Mouse (Mus musculus) granulocyte monocyte progenitor cell, adult 5-6 weeks (primary cell): ENCODE results near the gene Olfr1238. TPM values are rescaled to one million over a fixed set of nuclear protein-coding genes. Genes with fewer than 3 reads are reported as not detected.

Experiments
- ATAC-seq: replicated peaks from 2 replicates; pipeline ENCODE4 v1.8.0; 2016; ENCODE audit warnings: mild to moderate bottlenecking, moderate TSS enrichment, inconsistent platforms; ENCODE audit not compliant: poor library complexity, severe bottlenecking
- total RNA-seq, 2 experiments: library from RNA; stranded (forward) in 1 of 2; stranded (reverse) in 1 of 2; fragments of 200-712, 200-1000 nt in 1 of 2; fragments of >200 nt in 1 of 2; fragmentation: Nextera tagmentation in 1 of 2; gene quantifications; 2 replicates each; pipeline ENCODE4 v1.2.3; 2014 to 2017

The Olfr1238 gene
- total RNA-seq (2014; fragmentation: Nextera tagmentation) (not detected in 2 replicates), total RNA-seq (2017) (not detected in 2 replicates)

GRCm38 (mm10) chr2:89409576-89409975, at the start of gene Olfr1238:
Gene Olfr1238, minus strand, starts transcription at chr2:89409676.
- no peak for ATAC-seq

GRCm38 (mm10) chr2:89442900-89443299, 33.4 kb upstream of the Olfr1238 start, which contains the start of gene Olfr1240:
Gene Olfr1240, minus strand, starts transcription at chr2:89443000.
- ATAC-seq = no peak

- no peak for ATAC-seq
Measured at GRCm38 (mm10) chr2:89420307-89420706, 10.8 kb upstream of the Olfr1238 start, which contains the start of gene Olfr1239. Gene Olfr1239, minus strand, starts transcription at chr2:89420407.

- no peak for ATAC-seq
Measured at GRCm38 (mm10) chr2:89414557-89414956, 5.1 kb upstream of the Olfr1238 start.

- no peak for ATAC-seq
Measured at GRCm38 (mm10) chr2:89400882-89401281, 8.6 kb downstream of the Olfr1238 start.

- no peak for ATAC-seq
Measured at GRCm38 (mm10) chr2:89364765-89365164, 44.7 kb downstream of the Olfr1238 start, which contains the start of gene Olfr1234. Gene Olfr1234, minus strand, starts transcription at chr2:89364865.

Other genes with a start within 250 kb of the Olfr1238 start
- not detected in 2 replicates for gene Olfr1224-ps1, start 245.6 kb downstream of the Olfr1238 start, total RNA-seq (2014; fragmentation: Nextera tagmentation)
- not detected in 2 replicates for gene Olfr1224-ps1, start 245.6 kb downstream of the Olfr1238 start, total RNA-seq (2017)
- gene Olfr1225, start 235.0 kb downstream of the Olfr1238 start, total RNA-seq (2014; fragmentation: Nextera tagmentation) = not detected in 2 replicates
- not detected in 2 replicates for gene Olfr1225, start 235.0 kb downstream of the Olfr1238 start, total RNA-seq (2017)
- not detected in 2 replicates for gene Olfr1226, start 209.6 kb downstream of the Olfr1238 start, total RNA-seq (2014; fragmentation: Nextera tagmentation)
- gene Olfr1226, start 209.6 kb downstream of the Olfr1238 start, total RNA-seq (2017) = not detected in 2 replicates
- not detected in 2 replicates for gene Olfr1228, start 155.6 kb downstream of the Olfr1238 start, total RNA-seq (2014; fragmentation: Nextera tagmentation)
- not detected in 2 replicates for gene Olfr1228, start 155.6 kb downstream of the Olfr1238 start, total RNA-seq (2017)
- gene Olfr1229, start 121.7 kb downstream of the Olfr1238 start, total RNA-seq (2014; fragmentation: Nextera tagmentation) = not detected in 2 replicates
- gene Olfr1229, start 121.7 kb downstream of the Olfr1238 start, total RNA-seq (2017) = not detected in 2 replicates
- gene Olfr1230, start 112.4 kb downstream of the Olfr1238 start, total RNA-seq (2014; fragmentation: Nextera tagmentation) = not detected in 2 replicates
- gene Olfr1230, start 112.4 kb downstream of the Olfr1238 start, total RNA-seq (2017) = not detected in 2 replicates
- gene Olfr1231, start 102.6 kb downstream of the Olfr1238 start, total RNA-seq (2014; fragmentation: Nextera tagmentation) = not detected in 2 replicates
- gene Olfr1231, start 102.6 kb downstream of the Olfr1238 start, total RNA-seq (2017) = not detected in 2 replicates
- not detected in 2 replicates for gene Olfr1232, start 80.0 kb downstream of the Olfr1238 start, total RNA-seq (2014; fragmentation: Nextera tagmentation)
- not detected in 2 replicates for gene Olfr1232, start 80.0 kb downstream of the Olfr1238 start, total RNA-seq (2017)
- not detected in 2 replicates for gene Olfr1233, start 67.3 kb downstream of the Olfr1238 start, total RNA-seq (2014; fragmentation: Nextera tagmentation)
- gene Olfr1233, start 67.3 kb downstream of the Olfr1238 start, total RNA-seq (2017) = not detected in 2 replicates
- not detected in 2 replicates for gene Olfr1234, start 44.8 kb downstream of the Olfr1238 start, total RNA-seq (2014; fragmentation: Nextera tagmentation)
- not detected in 2 replicates for gene Olfr1234, start 44.8 kb downstream of the Olfr1238 start, total RNA-seq (2017)
- gene Olfr1239, start 10.7 kb upstream of the Olfr1238 start, total RNA-seq (2014; fragmentation: Nextera tagmentation) = not detected in 2 replicates
- not detected in 2 replicates for gene Olfr1239, start 10.7 kb upstream of the Olfr1238 start, total RNA-seq (2017)
- gene Olfr1240, start 33.3 kb upstream of the Olfr1238 start, total RNA-seq (2014; fragmentation: Nextera tagmentation) = not detected in 2 replicates
- not detected in 2 replicates for gene Olfr1240, start 33.3 kb upstream of the Olfr1238 start, total RNA-seq (2017)
- not detected in 2 replicates for gene Olfr1241, start 77.5 kb upstream of the Olfr1238 start, total RNA-seq (2014; fragmentation: Nextera tagmentation)
- not detected in 2 replicates for gene Olfr1241, start 77.5 kb upstream of the Olfr1238 start, total RNA-seq (2017)
- gene Olfr1242, start 88.7 kb upstream of the Olfr1238 start, total RNA-seq (2014; fragmentation: Nextera tagmentation) = not detected in 2 replicates
- gene Olfr1242, start 88.7 kb upstream of the Olfr1238 start, total RNA-seq (2017) = not detected in 2 replicates
- gene Olfr1243, start 121.8 kb upstream of the Olfr1238 start, total RNA-seq (2014; fragmentation: Nextera tagmentation) = not detected in 2 replicates
- not detected in 2 replicates for gene Olfr1243, start 121.8 kb upstream of the Olfr1238 start, total RNA-seq (2017)
- not detected in 2 replicates for gene Olfr1245, start 168.8 kb upstream of the Olfr1238 start, total RNA-seq (2014; fragmentation: Nextera tagmentation)
- gene Olfr1245, start 168.8 kb upstream of the Olfr1238 start, total RNA-seq (2017) = not detected in 2 replicates
- not detected in 2 replicates for gene Olfr1246, start 183.5 kb upstream of the Olfr1238 start, total RNA-seq (2014; fragmentation: Nextera tagmentation)
- not detected in 2 replicates for gene Olfr1246, start 183.5 kb upstream of the Olfr1238 start, total RNA-seq (2017)
- not detected in 2 replicates for gene Olfr1247, start 204.5 kb upstream of the Olfr1238 start, total RNA-seq (2014; fragmentation: Nextera tagmentation)
- gene Olfr1247, start 204.5 kb upstream of the Olfr1238 start, total RNA-seq (2017) = not detected in 2 replicates
- gene Olfr1248, start 208.6 kb upstream of the Olfr1238 start, total RNA-seq (2014; fragmentation: Nextera tagmentation) = not detected in 2 replicates
- not detected in 2 replicates for gene Olfr1248, start 208.6 kb upstream of the Olfr1238 start, total RNA-seq (2017)
- gene Olfr1249, start 225.3 kb upstream of the Olfr1238 start, total RNA-seq (2014; fragmentation: Nextera tagmentation) = not detected in 2 replicates
- not detected in 2 replicates for gene Olfr1249, start 225.3 kb upstream of the Olfr1238 start, total RNA-seq (2017)